Mouse (Mus musculus): Measurements from ENCODE around the gene Slc10a7. TPM values are rescaled to one million over a fixed set of nuclear protein-coding genes. Genes with fewer than 3 reads are reported as not detected.
"Not testable (repeated sequence)": the region's sequence is repeated elsewhere in the genome, so short reads cannot be mapped to it uniquely, and the experiment has no call there.

Slc10a7 gene
- polyA plus RNA-seq, 1 experiment from 2014 or later = 9.9 TPM

GRCm38 (mm10) chr8:78536716-78537115 is 27.6 kb downstream of the Slc10a7 start:
- Histone ChIP-seq H3K4me2 (no peak overlapping the region), H3K4me1 (replicated peaks; ENCODE audit: control insufficient read depth, insufficient read depth, low read length) (no peaks in the 10 kb centered on the region), H3K36me3 (ENCODE audit: control insufficient read depth, insufficient read depth, low read length) (peaks cover 9% of the 10 kb centered on the region; the same call in 1 of the 2 replicates), H3K27me3 (replicated peaks; ENCODE audit: control insufficient read depth, insufficient read depth, low read length) (no peaks in the 10 kb centered on the region), H3K9me3 (ENCODE audit: control insufficient read depth, low read length) (no peaks in the 10 kb centered on the region), H3K27ac (ENCODE audit: low read depth, low read length) (no peak overlapping the region), H3K4me3 (ENCODE audit: low read depth, low read length) (no peak overlapping the region), H3K9ac (ENCODE audit: low read depth, low read length) (no peak overlapping the region)
- DNase-seq (ENCODE audit: low spot score) (no peak), ATAC-seq (replicated peaks; ENCODE audit: low FRiP score) (no peak)
- 66% methylated on average over 5 of the region's 5 CpGs for WGBS

DNA sequence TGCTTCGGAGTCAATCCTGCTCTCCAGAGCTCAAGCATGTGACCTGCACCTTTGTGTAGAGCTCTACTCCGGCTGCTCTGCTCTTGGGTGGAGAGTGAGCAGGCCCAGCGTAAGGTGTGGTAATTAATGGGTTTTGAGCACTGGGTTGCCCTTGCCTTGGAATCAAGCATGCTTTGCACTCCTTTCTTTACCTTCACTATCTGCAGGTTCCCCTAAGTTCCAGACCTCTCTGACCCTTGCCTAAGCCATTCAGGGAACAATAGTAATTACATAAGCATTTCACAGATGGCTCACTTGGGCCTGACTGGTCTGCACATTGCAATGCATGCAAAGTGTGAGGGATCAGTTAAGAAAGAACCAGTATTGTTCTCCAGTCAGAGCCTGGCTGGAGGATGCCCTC is 28.6 kb downstream of the Slc10a7 start:
- no peak for ATAC-seq (replicated peaks; ENCODE audit: low FRiP score)

GRCm38 (mm10) chr8:78542670-78543069 is 33.5 kb downstream of the Slc10a7 start:
- H3K4me3 ChIP-seq (ENCODE audit: low read depth, low read length); DNase-seq (ENCODE audit: low spot score); H3K27me3 ChIP-seq (replicated peaks; ENCODE audit: control insufficient read depth, insufficient read depth, low read length); H3K4me1 ChIP-seq (replicated peaks; ENCODE audit: control insufficient read depth, insufficient read depth, low read length); H3K9me3 ChIP-seq (ENCODE audit: control insufficient read depth, low read length); ATAC-seq (replicated peaks; ENCODE audit: low FRiP score); H3K4me2 ChIP-seq; H3K27ac ChIP-seq (ENCODE audit: low read depth, low read length); H3K9ac ChIP-seq (ENCODE audit: low read depth, low read length); H3K36me3 ChIP-seq (ENCODE audit: control insufficient read depth, insufficient read depth, low read length): not testable (repeated sequence)
- 81% methylated on average over 3 of the region's 6 CpGs for WGBS

More for the DNA sequence above, 28.6 kb downstream of the Slc10a7 start:
- no peak overlapping the region for H3K27ac ChIP-seq (ENCODE audit: low read depth, low read length)
- no peak overlapping the region for H3K4me3 ChIP-seq (ENCODE audit: low read depth, low read length)
- H3K9ac ChIP-seq (ENCODE audit: low read depth, low read length) = no peak overlapping the region
- 95% methylated on average over 3 of the region's 3 CpGs for WGBS
- H3K36me3 ChIP-seq (ENCODE audit: control insufficient read depth, insufficient read depth, low read length) = peaks cover 11% of the 10 kb centered on the region; the same call in 1 of the 2 replicates
- no peak overlapping the region for H3K4me2 ChIP-seq
- no peaks in the 10 kb centered on the region for H3K4me1 ChIP-seq (replicated peaks; ENCODE audit: control insufficient read depth, insufficient read depth, low read length)
- no peaks in the 10 kb centered on the region for H3K27me3 ChIP-seq (replicated peaks; ENCODE audit: control insufficient read depth, insufficient read depth, low read length)
- no peaks in the 10 kb centered on the region for H3K9me3 ChIP-seq (ENCODE audit: control insufficient read depth, low read length)
- no peak for DNase-seq (ENCODE audit: low spot score)

DNA sequence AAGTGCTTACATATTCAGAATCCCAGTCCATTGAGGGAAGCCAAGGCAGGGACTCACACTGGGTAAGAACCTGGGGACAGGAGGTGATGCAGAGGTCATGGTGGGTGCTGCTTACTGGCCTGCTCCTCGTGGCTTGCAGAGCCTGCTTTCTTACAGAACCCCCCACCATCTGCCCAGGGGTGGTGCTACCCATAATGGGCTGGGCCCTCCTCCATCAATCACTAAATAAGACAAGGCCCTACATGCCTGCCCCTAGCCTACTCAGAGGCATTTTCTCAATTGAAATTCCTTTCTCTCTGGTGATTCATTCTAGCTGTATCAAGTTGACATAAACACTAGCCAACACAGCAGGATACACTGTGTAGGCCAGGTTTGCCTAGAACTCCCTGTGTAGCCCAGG is 34.5 kb downstream of the Slc10a7 start:
- DNase-seq (ENCODE audit: low spot score) = no peak
- H3K4me2 ChIP-seq = no peak overlapping the region
- ATAC-seq (replicated peaks; ENCODE audit: low FRiP score) = no peak
- peaks cover 6% of the 10 kb centered on the region for H3K4me1 ChIP-seq (replicated peaks; ENCODE audit: control insufficient read depth, insufficient read depth, low read length)
- no peaks in the 10 kb centered on the region for H3K27me3 ChIP-seq (replicated peaks; ENCODE audit: control insufficient read depth, insufficient read depth, low read length)
- H3K4me3 ChIP-seq (ENCODE audit: low read depth, low read length) = no peak overlapping the region
- 71% methylated on average over 1 of the region's 1 CpGs for WGBS
- no peaks in the 10 kb centered on the region for H3K9me3 ChIP-seq (ENCODE audit: control insufficient read depth, low read length)
- peaks cover 2% of the 10 kb centered on the region; the same call in 1 of the 2 replicates for H3K36me3 ChIP-seq (ENCODE audit: control insufficient read depth, insufficient read depth, low read length)
- H3K27ac ChIP-seq (ENCODE audit: low read depth, low read length) = no peak overlapping the region
- H3K9ac ChIP-seq (ENCODE audit: low read depth, low read length) = no peak overlapping the region

DNA sequence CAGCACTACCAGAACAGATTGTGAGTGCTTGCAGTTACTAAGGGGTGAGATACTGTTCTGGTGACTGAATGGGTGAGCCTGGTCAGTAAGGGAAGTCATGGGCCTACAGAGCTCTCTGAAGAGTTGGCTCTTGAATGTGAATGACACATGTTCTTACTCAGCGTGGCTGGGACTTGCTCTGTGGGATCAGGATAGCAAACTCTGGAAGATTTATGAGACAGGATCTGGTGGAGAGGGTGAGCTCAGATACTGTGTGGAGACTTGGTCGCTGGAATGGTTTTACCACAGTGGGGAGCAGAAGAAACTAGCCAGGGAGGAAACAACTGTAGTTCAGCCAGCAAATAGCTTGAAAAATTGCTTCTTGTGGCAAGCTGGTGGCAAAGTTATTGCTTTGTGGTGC is 35.4 kb downstream of the Slc10a7 start:
- peaks cover 6% of the 10 kb centered on the region for H3K4me1 ChIP-seq (replicated peaks; ENCODE audit: control insufficient read depth, insufficient read depth, low read length)
- 67% methylated on average over 2 of the region's 2 CpGs for WGBS
- DNase-seq (ENCODE audit: low spot score) (no peak), ATAC-seq (replicated peaks; ENCODE audit: low FRiP score) (no peak)
- no peak overlapping the region for H3K9ac ChIP-seq (ENCODE audit: low read depth, low read length)
- H3K27ac ChIP-seq (ENCODE audit: low read depth, low read length) = no peak overlapping the region
- peaks cover 2% of the 10 kb centered on the region; the same call in 1 of the 2 replicates for H3K36me3 ChIP-seq (ENCODE audit: control insufficient read depth, insufficient read depth, low read length)
- no peaks in the 10 kb centered on the region for H3K27me3 ChIP-seq (replicated peaks; ENCODE audit: control insufficient read depth, insufficient read depth, low read length)
- H3K4me3 ChIP-seq (ENCODE audit: low read depth, low read length) = no peak overlapping the region
- no peak overlapping the region for H3K4me2 ChIP-seq
- no peaks in the 10 kb centered on the region for H3K9me3 ChIP-seq (ENCODE audit: control insufficient read depth, low read length)

GRCm38 (mm10) chr8:78545153-78545817 is 36.1 kb downstream of the Slc10a7 start:
- H3K9ac ChIP-seq (ENCODE audit: low read depth, low read length); H3K27ac ChIP-seq (ENCODE audit: low read depth, low read length); H3K4me3 ChIP-seq (ENCODE audit: low read depth, low read length); ATAC-seq (replicated peaks; ENCODE audit: low FRiP score); H3K4me1 ChIP-seq (replicated peaks; ENCODE audit: control insufficient read depth, insufficient read depth, low read length); DNase-seq (ENCODE audit: low spot score); H3K4me2 ChIP-seq; H3K27me3 ChIP-seq (replicated peaks; ENCODE audit: control insufficient read depth, insufficient read depth, low read length); H3K36me3 ChIP-seq (ENCODE audit: control insufficient read depth, insufficient read depth, low read length); H3K9me3 ChIP-seq (ENCODE audit: control insufficient read depth, low read length): not testable (repeated sequence)
- 32% methylated on average over 7 of the region's 14 CpGs for WGBS

GRCm38 (mm10) chr8:78549971-78550751 is 41.0 kb downstream of the Slc10a7 start:
- no peak overlapping the region for H3K27ac ChIP-seq (ENCODE audit: low read depth, low read length)
- H3K9ac ChIP-seq (ENCODE audit: low read depth, low read length) = no peak overlapping the region
- no peaks in the 10 kb centered on the region for H3K36me3 ChIP-seq (ENCODE audit: control insufficient read depth, insufficient read depth, low read length)
- H3K4me1 ChIP-seq (replicated peaks; ENCODE audit: control insufficient read depth, insufficient read depth, low read length) = peaks cover 4% of the 10 kb centered on the region
- no peak overlapping the region for H3K4me2 ChIP-seq
- ATAC-seq (replicated peaks; ENCODE audit: low FRiP score) (no peak), DNase-seq (ENCODE audit: low spot score) (no peak)
- H3K27me3 ChIP-seq (replicated peaks; ENCODE audit: control insufficient read depth, insufficient read depth, low read length) = no peaks in the 10 kb centered on the region
- H3K4me3 ChIP-seq (ENCODE audit: low read depth, low read length) = no peak overlapping the region
- no peaks in the 10 kb centered on the region for H3K9me3 ChIP-seq (ENCODE audit: control insufficient read depth, low read length)
- 79% methylated on average over 10 of the region's 10 CpGs for WGBS

DNA sequence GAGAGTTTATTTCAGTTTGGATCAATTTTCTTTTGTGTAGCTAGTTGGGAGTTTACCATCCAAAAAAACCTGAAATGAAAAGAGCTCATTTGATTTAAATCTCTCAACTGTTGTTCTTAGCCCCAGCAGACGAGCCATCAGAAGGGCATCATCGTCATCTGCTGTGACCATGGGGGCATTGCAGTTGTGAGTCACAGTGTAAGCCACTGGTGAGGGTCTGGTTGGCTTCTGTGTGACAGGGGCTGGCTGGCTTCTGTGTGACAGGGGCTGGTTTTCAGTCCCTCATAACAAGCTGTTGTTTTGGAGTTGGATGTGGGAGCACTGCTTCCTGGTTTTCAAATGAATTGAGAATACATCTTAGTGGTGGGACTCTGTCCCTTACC is 41.6 kb downstream of the Slc10a7 start:
- Histone ChIP-seq H3K4me3 (ENCODE audit: low read depth, low read length) (no peak overlapping the region), H3K9ac (ENCODE audit: low read depth, low read length) (no peak overlapping the region), H3K4me1 (replicated peaks; ENCODE audit: control insufficient read depth, insufficient read depth, low read length) (no peaks in the 10 kb centered on the region), H3K9me3 (ENCODE audit: control insufficient read depth, low read length) (no peaks in the 10 kb centered on the region), H3K27me3 (replicated peaks; ENCODE audit: control insufficient read depth, insufficient read depth, low read length) (no peaks in the 10 kb centered on the region), H3K4me2 (no peak overlapping the region), H3K36me3 (ENCODE audit: control insufficient read depth, insufficient read depth, low read length) (no peaks in the 10 kb centered on the region), H3K27ac (ENCODE audit: low read depth, low read length) (no peak overlapping the region)
- no peak for ATAC-seq (replicated peaks; ENCODE audit: low FRiP score)
- 73% methylated on average over 2 of the region's 2 CpGs for WGBS
- DNase-seq (ENCODE audit: low spot score) = no peak

- no peak overlapping the region for H3K4me2 ChIP-seq
- H3K4me1 ChIP-seq (replicated peaks; ENCODE audit: control insufficient read depth, insufficient read depth, low read length) = no peaks in the 10 kb centered on the region
- no peaks in the 10 kb centered on the region for H3K36me3 ChIP-seq (ENCODE audit: control insufficient read depth, insufficient read depth, low read length)
- no peak for ATAC-seq (replicated peaks; ENCODE audit: low FRiP score)
- DNase-seq (ENCODE audit: low spot score) = no peak
- no peak overlapping the region for H3K9ac ChIP-seq (ENCODE audit: low read depth, low read length)
- H3K9me3 ChIP-seq (ENCODE audit: control insufficient read depth, low read length) = no peaks in the 10 kb centered on the region
- H3K4me3 ChIP-seq (ENCODE audit: low read depth, low read length) = no peak overlapping the region
- H3K27ac ChIP-seq (ENCODE audit: low read depth, low read length) = no peak overlapping the region
- WGBS = 86% methylated on average over 4 of the region's 4 CpGs
- H3K27me3 ChIP-seq (replicated peaks; ENCODE audit: control insufficient read depth, insufficient read depth, low read length) = no peaks in the 10 kb centered on the region
Measured at GRCm38 (mm10) chr8:78555817-78556216, 46.7 kb downstream of the Slc10a7 start.

Data from liver, embryonic 11.5 days (tissue).